Mouse (Mus musculus): Measurements from ENCODE around the gene Man2a1.

DNA sequence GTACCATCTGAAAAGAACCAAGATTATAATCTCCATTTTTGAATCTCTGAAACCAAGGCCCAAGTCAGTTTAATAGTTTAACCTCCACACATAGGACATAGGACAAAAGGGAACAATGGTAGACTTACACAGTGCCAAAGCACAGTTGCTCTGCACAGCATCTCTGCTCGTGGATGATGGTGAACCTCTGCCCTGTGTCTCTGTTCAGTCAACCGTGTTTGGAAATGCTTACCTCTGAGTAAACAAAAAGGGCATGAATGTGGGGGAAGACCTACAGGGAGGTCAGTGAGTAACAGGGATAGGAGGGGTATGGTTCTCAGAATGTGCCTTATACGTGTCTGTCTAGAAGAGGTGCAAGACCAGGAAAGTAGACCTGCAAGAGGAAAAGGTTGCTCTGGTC lies 177.8 kb downstream of the Man2a1 start:
- no peak for TF ChIP-seq CTCF (IDR thresholded peaks at IDR 0.05; ENCODE audit: low read depth, low read length)
- no peak for TF ChIP-seq POLR2A (IDR thresholded peaks at IDR 0.05; ENCODE audit: insufficient read depth, low read length)
- no peak for TF ChIP-seq EP300 (IDR thresholded peaks at IDR 0.05; ENCODE audit: insufficient read depth, low read depth, low read length)

All from ES-Bruce4 (cell line).